ENCODE assay signal across 21 mouse cellular contexts in genomic region chr4:140709111-140709510, GRCm38 (mm10). TPM values are rescaled to one million over a fixed set of nuclear protein-coding genes. Genes with fewer than 3 reads are reported as not detected.
A peak's percentile ranks its signal among the peaks of the same experiment; 100 is the strongest.
DNase-seq lines count a peak whose midpoint lies in the region; ATAC-seq and TF ChIP-seq lines count a peak whose summit lies in the region.
"Had no signal": no experiment of that assay in that cellular context is flagged by ENCODE, and none has a peak within 500 bp of the region (broad histone marks: within the 10 kb centered on the region; RNA-seq: fewer than 3 reads in every experiment).

No protein-coding gene starts in this region.

- no peaks in the 10 kb centered on the region for H3K27me3 ChIP-seq in heart, embryonic 12.5 days (replicated peaks)
- no peaks in the 10 kb centered on the region for H3K27me3 ChIP-seq in intestine, embryonic 15.5 days (replicated peaks)
- no peaks in the 10 kb centered on the region for H3K27me3 ChIP-seq in intestine, embryonic 16.5 days (replicated peaks; ENCODE audit: control insufficient read depth, insufficient read depth, low read length)
- H3K27me3 ChIP-seq in neural tube, embryonic 12.5 days (replicated peaks), result no peaks in the 10 kb centered on the region
- no peaks in the 10 kb centered on the region for H3K27me3 ChIP-seq in neural tube, embryonic 15.5 days (replicated peaks)
- no peaks in the 10 kb centered on the region for H3K27me3 ChIP-seq in intestine, postnatal 0 days (replicated peaks; ENCODE audit: control insufficient read depth, insufficient read depth, low read length)
- H3K27me3 ChIP-seq: embryonic facial prominence, embryonic 12.5 days had no signal

- no peak overlapping the region for H3K4me2 ChIP-seq in heart, embryonic 12.5 days
- 0 out of 2 replicates have a peak overlapping the region, but pooled peaks have one; percentile 30 for H3K4me2 ChIP-seq in intestine, embryonic 15.5 days (replicated peaks)
- H3K4me2 ChIP-seq in intestine, embryonic 16.5 days (ENCODE audit: low read depth, low read length), result no peak overlapping the region
- no peak overlapping the region for H3K4me2 ChIP-seq in neural tube, embryonic 12.5 days (replicated peaks)
- H3K4me2 ChIP-seq in neural tube, embryonic 15.5 days, result no peak overlapping the region
- H3K4me2 ChIP-seq in intestine, postnatal 0 days (replicated peaks; ENCODE audit: low read depth), result no peak overlapping the region
- H3K4me2 ChIP-seq: embryonic facial prominence, embryonic 12.5 days; liver, embryonic 11.5 days; lung, embryonic 14.5 days had no signal

- TF ChIP-seq CTCF in intestine, postnatal 0 days (IDR thresholded peaks at IDR 0.05; ENCODE audit: low read depth), result no peak

- H3K36me3 ChIP-seq in heart, embryonic 12.5 days, result peaks cover 78% of the 10 kb centered on the region
- H3K36me3 ChIP-seq in intestine, embryonic 15.5 days, result peaks cover 46% of the 10 kb centered on the region
- peaks cover 13% of the 10 kb centered on the region; the same call in 1 of the 2 replicates for H3K36me3 ChIP-seq in intestine, embryonic 16.5 days (ENCODE audit: control insufficient read depth, insufficient read depth, low read length)
- H3K36me3 ChIP-seq in neural tube, embryonic 12.5 days, result peaks cover 97% of the 10 kb centered on the region
- peaks cover 61% of the 10 kb centered on the region for H3K36me3 ChIP-seq in neural tube, embryonic 15.5 days
- H3K36me3 ChIP-seq in intestine, postnatal 0 days (ENCODE audit: control insufficient read depth, insufficient read depth), result peaks cover 50% of the 10 kb centered on the region

- H3K27ac ChIP-seq in heart, embryonic 12.5 days (ENCODE audit: poor library complexity, severe bottlenecking), result no peak overlapping the region
- H3K27ac ChIP-seq in intestine, embryonic 15.5 days, result no peak overlapping the region
- no peak overlapping the region for H3K27ac ChIP-seq in intestine, embryonic 16.5 days (ENCODE audit: low read length)
- H3K27ac ChIP-seq in neural tube, embryonic 12.5 days, result no peak overlapping the region
- no peak overlapping the region for H3K27ac ChIP-seq in neural tube, embryonic 15.5 days (replicated peaks)
- peak overlapping the region; percentile 28; the same call in 1 of the 2 replicates for H3K27ac ChIP-seq in intestine, postnatal 0 days (ENCODE audit: low read depth, low read length)

- H3K9ac ChIP-seq in heart, embryonic 12.5 days, result peak overlapping the region; percentile 2; the same call in 1 of the 2 replicates
- H3K9ac ChIP-seq in intestine, embryonic 15.5 days, result no peak overlapping the region
- H3K9ac ChIP-seq in intestine, embryonic 16.5 days (ENCODE audit: low read depth, low read length), result no peak overlapping the region
- 0 out of 2 replicates have a peak overlapping the region, but pooled peaks have one; percentile 6 for H3K9ac ChIP-seq in neural tube, embryonic 12.5 days
- H3K9ac ChIP-seq in neural tube, embryonic 15.5 days (replicated peaks), result no peak overlapping the region
- no peak overlapping the region for H3K9ac ChIP-seq in intestine, postnatal 0 days (ENCODE audit: low read depth, low read length)
- H3K9ac ChIP-seq: embryonic facial prominence, embryonic 12.5 days; lung, embryonic 14.5 days had no signal

- no peak for ATAC-seq in heart, embryonic 12.5 days (ENCODE audit: insufficient number of reproducible peaks, low FRiP score)
- no peak for ATAC-seq in intestine, embryonic 15.5 days
- no peak for ATAC-seq in intestine, embryonic 16.5 days
- ATAC-seq in neural tube, embryonic 12.5 days (ENCODE audit: low FRiP score, low read depth), result no peak
- no peak for ATAC-seq in neural tube, embryonic 15.5 days (ENCODE audit: low FRiP score)
- ATAC-seq in intestine, postnatal 0 days, result no peak
- ATAC-seq: forebrain, embryonic 16.5 days had no signal

- 93% methylated on average over 7 of the region's 7 CpGs for WGBS in heart, embryonic 12.5 days
- WGBS in intestine, embryonic 15.5 days, result 82% methylated on average over 7 of the region's 7 CpGs
- WGBS in intestine, embryonic 16.5 days, result 73% methylated on average over 7 of the region's 7 CpGs
- WGBS in neural tube, embryonic 12.5 days, result 91% methylated on average over 7 of the region's 7 CpGs
- 71% methylated on average over 7 of the region's 7 CpGs for WGBS in neural tube, embryonic 15.5 days
- 78% methylated on average over 7 of the region's 7 CpGs for WGBS in intestine, postnatal 0 days

- peaks cover 65% of the 10 kb centered on the region for H3K4me1 ChIP-seq in heart, embryonic 12.5 days (replicated peaks)
- H3K4me1 ChIP-seq in intestine, embryonic 15.5 days (replicated peaks), result peaks cover 50% of the 10 kb centered on the region
- H3K4me1 ChIP-seq in intestine, embryonic 16.5 days (ENCODE audit: control insufficient read depth, insufficient read depth, low read length), result peaks cover 50% of the 10 kb centered on the region
- H3K4me1 ChIP-seq in neural tube, embryonic 12.5 days, result peaks cover 57% of the 10 kb centered on the region
- H3K4me1 ChIP-seq in neural tube, embryonic 15.5 days, result peaks cover 50% of the 10 kb centered on the region
- peaks cover 7% of the 10 kb centered on the region; the same call in 1 of the 2 replicates for H3K4me1 ChIP-seq in intestine, postnatal 0 days (replicated peaks; ENCODE audit: control insufficient read depth, insufficient read depth, low read length)

- no peak overlapping the region for H3K4me3 ChIP-seq in heart, embryonic 12.5 days
- no peak overlapping the region for H3K4me3 ChIP-seq in intestine, embryonic 15.5 days (replicated peaks)
- H3K4me3 ChIP-seq in intestine, embryonic 16.5 days (ENCODE audit: low read length), result no peak overlapping the region
- H3K4me3 ChIP-seq in neural tube, embryonic 12.5 days, result no peak overlapping the region
- H3K4me3 ChIP-seq in neural tube, embryonic 15.5 days (replicated peaks), result no peak overlapping the region
- no peak overlapping the region for H3K4me3 ChIP-seq in intestine, postnatal 0 days (ENCODE audit: low read depth, low read length)
- H3K4me3 ChIP-seq: embryonic facial prominence, embryonic 12.5 days had no signal

- DNase-seq in heart, postnatal 36 days, result no peak
- no peak for DNase-seq in thymus, postnatal 25 days
- DNase-seq: adrenal gland, adult 2 months; cerebellum, adult 9-10 months; gastrocnemius, postnatal 36 days; heart, postnatal 10 days; kidney, adult 9 months; kidney, postnatal 25 days; layer of hippocampus, adult 9-11 months; lung, embryonic 14.5 days had no signal

- intact Hi-C loops in heart, postnatal 36 days (cut with DNase I), result no loop called here

- no peaks in the 10 kb centered on the region for H3K9me3 ChIP-seq in heart, embryonic 12.5 days (replicated peaks)
- H3K9me3 ChIP-seq in intestine, embryonic 15.5 days, result no peaks in the 10 kb centered on the region
- no peaks in the 10 kb centered on the region for H3K9me3 ChIP-seq in intestine, embryonic 16.5 days (ENCODE audit: control insufficient read depth, low read length)
- no peaks in the 10 kb centered on the region for H3K9me3 ChIP-seq in neural tube, embryonic 12.5 days
- no peaks in the 10 kb centered on the region for H3K9me3 ChIP-seq in neural tube, embryonic 15.5 days (replicated peaks)
- H3K9me3 ChIP-seq in intestine, postnatal 0 days (ENCODE audit: control insufficient read depth), result no peaks in the 10 kb centered on the region
- H3K9me3 ChIP-seq: embryonic facial prominence, embryonic 12.5 days had no signal

RNA-seq across cellular contexts. Expression of gene Rcc2, which starts 8.8 kb away (rescaled TPM):
- polyA plus RNA-seq in heart, embryonic 12.5 days (2016; fragmentation: Nextera tagmentation; extraction: Ambion mirVana), result 38.5 and 40.6 TPM in 2 replicates
- total RNA-seq in heart, postnatal 36 days (2021), result 10 to 100 TPM; 14.0 to 14.8 TPM
- 37.8 and 43.8 TPM in 2 replicates for polyA plus RNA-seq in intestine, embryonic 15.5 days (2015; fragmentation: Nextera tagmentation; extraction: Ambion mirVana)
- polyA plus RNA-seq in intestine, embryonic 16.5 days (2015; fragmentation: Nextera tagmentation; extraction: Ambion mirVana), result 12.6 and 13.7 TPM in 2 replicates
- 99.9 and 106 TPM in 2 replicates for polyA plus RNA-seq in neural tube, embryonic 12.5 days (2016; fragmentation: Nextera tagmentation; extraction: Ambion mirVana)
- 16.7 and 16.8 TPM in 2 replicates for polyA plus RNA-seq in neural tube, embryonic 15.5 days (2015; fragmentation: Nextera tagmentation; extraction: Ambion mirVana)
- polyA plus RNA-seq in intestine, postnatal 0 days (2015; fragmentation: Nextera tagmentation; extraction: Ambion mirVana), result 14.6 and 15.6 TPM in 2 replicates

RNA-seq across cellular contexts. Expression of gene Padi6, which starts 33.3 kb away (rescaled TPM):
- not detected in 2 replicates for polyA plus RNA-seq in heart, embryonic 12.5 days (2016; fragmentation: Nextera tagmentation; extraction: Ambion mirVana)
- total RNA-seq in heart, postnatal 36 days (2021), result not detected
- 0.11 and 0.15 TPM in 2 replicates for polyA plus RNA-seq in intestine, embryonic 15.5 days (2015; fragmentation: Nextera tagmentation; extraction: Ambion mirVana)
- polyA plus RNA-seq in intestine, embryonic 16.5 days (2015; fragmentation: Nextera tagmentation; extraction: Ambion mirVana), result 0.07 TPM in 2 replicates
- polyA plus RNA-seq in neural tube, embryonic 12.5 days (2016; fragmentation: Nextera tagmentation; extraction: Ambion mirVana), result not detected in 2 replicates
- polyA plus RNA-seq in neural tube, embryonic 15.5 days (2015; fragmentation: Nextera tagmentation; extraction: Ambion mirVana), result 0.65 TPM in 1 of 2 replicates, not detected in the other
- not detected in 2 replicates for polyA plus RNA-seq in intestine, postnatal 0 days (2015; fragmentation: Nextera tagmentation; extraction: Ambion mirVana)
- total RNA-seq: adrenal gland, adult 2 months; gastrocnemius, postnatal 36 days; heart, postnatal 10 days had no signal
- polyA plus RNA-seq: adrenal gland, adult 2 months; C2C12; embryonic facial prominence, embryonic 12.5 days; forebrain, embryonic 16.5 days; liver, embryonic 11.5 days; lung, embryonic 14.5 days; small intestine, adult 2 months had no signal

RNA-seq across cellular contexts. Expression of gene Arhgef10l, which starts 43.3 kb away (rescaled TPM):
- 20.1 and 21.0 TPM in 2 replicates for polyA plus RNA-seq in heart, embryonic 12.5 days (2016; fragmentation: Nextera tagmentation; extraction: Ambion mirVana)
- 10 to 100 TPM; 62.5 to 65.0 TPM for total RNA-seq in heart, postnatal 36 days (2021)
- polyA plus RNA-seq in intestine, embryonic 15.5 days (2015; fragmentation: Nextera tagmentation; extraction: Ambion mirVana), result 15.3 and 16.2 TPM in 2 replicates
- polyA plus RNA-seq in intestine, embryonic 16.5 days (2015; fragmentation: Nextera tagmentation; extraction: Ambion mirVana), result 12.1 and 14.3 TPM in 2 replicates
- 35.8 and 38.8 TPM in 2 replicates for polyA plus RNA-seq in neural tube, embryonic 12.5 days (2016; fragmentation: Nextera tagmentation; extraction: Ambion mirVana)
- 23.6 and 26.4 TPM in 2 replicates for polyA plus RNA-seq in neural tube, embryonic 15.5 days (2015; fragmentation: Nextera tagmentation; extraction: Ambion mirVana)
- polyA plus RNA-seq in intestine, postnatal 0 days (2015; fragmentation: Nextera tagmentation; extraction: Ambion mirVana), result 3.9 and 5.4 TPM in 2 replicates

Comparison
In these comparisons a context has a peak if more than half of its experiments do, and no peak if none do; other contexts are left out.
1. H3K9ac ChIP-seq: peak in heart, embryonic 12.5 days (single experiment) and neural tube, embryonic 12.5 days (single experiment); none in intestine, embryonic 15.5 days (single experiment), intestine, embryonic 16.5 days (single experiment), neural tube, embryonic 15.5 days (single experiment) and intestine, postnatal 0 days (single experiment).